Mouse (Mus musculus): Measurements from ENCODE around the gene Dynll1. TPM values are rescaled to one million over a fixed set of nuclear protein-coding genes. Genes with fewer than 3 reads are reported as not detected.

Gene Dynll1
- total RNA-seq, 2 experiments from 2014 or later, result 95.3 to 98.8 TPM

- no peak for DNase-seq
Measured at GRCm38 (mm10) chr5:115267469-115268045, 33.2 kb downstream of the Dynll1 start.

GRCm38 (mm10) chr5:115266787-115267468, 33.9 kb downstream of the Dynll1 start:
- DNase-seq, result peak in 1 of 2 experiments; percentile 61

GRCm38 (mm10) chr5:115266340-115266739, 34.5 kb downstream of the Dynll1 start:
- DNase-seq, result no peak

GRCm38 (mm10) chr5:115262502-115263291, 38.1 kb downstream of the Dynll1 start:
- no peak for DNase-seq

- DNase-seq, result no peak
Measured at GRCm38 (mm10) chr5:115261880-115262279, 38.9 kb downstream of the Dynll1 start.

- no peak for DNase-seq
Measured at GRCm38 (mm10) chr5:115261141-115261540, 39.7 kb downstream of the Dynll1 start.

- DNase-seq, result peak in 1 of 2 experiments; percentile 41
Measured at GRCm38 (mm10) chr5:115260356-115260755, 40.4 kb downstream of the Dynll1 start.

- DNase-seq, result no peak
Measured at GRCm38 (mm10) chr5:115256909-115257546, 43.8 kb downstream of the Dynll1 start.

GRCm38 (mm10) chr5:115255472-115255871, 45.3 kb downstream of the Dynll1 start:
- DNase-seq, result no peak

Other genes with a start within 250 kb of the Dynll1 start
- gene Gm10401, start 202.7 kb downstream of the Dynll1 start, total RNA-seq (2021), result not detected
- 100 to 1,000 TPM; 230 to 252 TPM for gene Acads, start 181.7 kb downstream of the Dynll1 start, total RNA-seq (2021)
- gene Unc119b, start 166.0 kb downstream of the Dynll1 start, total RNA-seq (2021), result 10 to 100 TPM; 19.3 to 20.2 TPM
- 10 to 100 TPM; 81.5 to 82.4 TPM for gene Mlec, start 142.8 kb downstream of the Dynll1 start, total RNA-seq (2021)
- gene Cabp1, start 106.6 kb downstream of the Dynll1 start, total RNA-seq (2021), result 1 to 10 TPM; 1.8 to 2.0 TPM
- gene Pop5, start 65.2 kb downstream of the Dynll1 start, total RNA-seq (2021), result 10 to 100 TPM; 35.6 to 37.4 TPM
- 100 to 1,000 TPM; 373 to 434 TPM for gene Rnf10, start 28.1 kb downstream of the Dynll1 start, total RNA-seq (2021)
- 100 to 1,000 TPM; 150 to 174 TPM for gene Coq5, start 21.3 kb downstream of the Dynll1 start, total RNA-seq (2021)
- gene Srsf9, start 26.2 kb upstream of the Dynll1 start, total RNA-seq (2021), result 10 to 100 TPM; 18.2 to 19.2 TPM
- 10 to 100 TPM; 17.2 to 18.0 TPM for gene Gatc, start 40.2 kb upstream of the Dynll1 start, total RNA-seq (2021)
- 10 to 100 TPM; 26.9 to 28.4 TPM for gene Triap1, start 40.2 kb upstream of the Dynll1 start, total RNA-seq (2021)
- 100 to 1,000 TPM; 273 to 280 TPM for gene Cox6a1, start 48.0 kb upstream of the Dynll1 start, total RNA-seq (2021)
- under 1 TPM; 0.40 to 0.67 TPM for gene Msi1, start 128.6 kb upstream of the Dynll1 start, total RNA-seq (2021)
- not detected for gene Pla2g1b, start 165.3 kb upstream of the Dynll1 start, total RNA-seq (2021)
- 10 to 100 TPM; 13.6 to 19.5 TPM for gene Sirt4, start 183.7 kb upstream of the Dynll1 start, total RNA-seq (2021)
- gene Pxn, start 205.7 kb upstream of the Dynll1 start, total RNA-seq (2021), result 10 to 100 TPM; 34.0 to 35.1 TPM